Mouse (Mus musculus) intestine, embryonic 16.5 days (tissue): ENCODE measurements around the gene Ncapg2. TPM values are rescaled to one million over a fixed set of nuclear protein-coding genes. Genes with fewer than 3 reads are reported as not detected.

ENCODE experiments used
- ATAC-seq: fragments of 200-750 bp; cut with Nextera tagmentation; 2 replicates; pipeline ENCODE4 v1.8.0; 2017; ENCODE audit warnings: moderate TSS enrichment, moderate library complexity
- H3K27ac ChIP-seq: fragments of 300-500 bp; sonication (generic); 2 replicates; pipeline ENCODE4 v1.5.1; 2014; ENCODE audit warnings: mild to moderate bottlenecking, low read length
- H3K27me3 ChIP-seq: fragments of 300-500 bp; sonication (generic); replicated peaks from 2 replicates; pipeline ENCODE4 v1.6.1; 2014; ENCODE audit warnings: low read length, control low read depth, mixed read lengths; ENCODE audit not compliant: control insufficient read depth, insufficient read depth
- H3K36me3 ChIP-seq: fragments of 300-500 bp; sonication (generic); 2 replicates; pipeline ENCODE4 v1.6.1; 2014; ENCODE audit warnings: low read length, control low read depth; ENCODE audit not compliant: control insufficient read depth, insufficient read depth
- H3K4me1 ChIP-seq: fragments of 300-500 bp; sonication (generic); 2 replicates; pipeline ENCODE4 v1.6.1; 2014; ENCODE audit warnings: low read length, control low read depth, mixed read lengths; ENCODE audit not compliant: control insufficient read depth, insufficient read depth
- H3K4me2 ChIP-seq: fragments of 300-500 bp; sonication (generic); 2 replicates; pipeline ENCODE4 v1.6.1; 2014; ENCODE audit warnings: low read depth, low read length, control low read depth
- H3K4me3 ChIP-seq: fragments of 300-500 bp; sonication (generic); 2 replicates; pipeline ENCODE4 v1.5.1; 2014; ENCODE audit warnings: mild to moderate bottlenecking, low read length
- H3K9ac ChIP-seq: fragments of 300-500 bp; sonication (generic); 2 replicates; pipeline ENCODE4 v1.6.1; 2014; ENCODE audit warnings: low read depth, low read length
- H3K9me3 ChIP-seq: fragments of 300-500 bp; sonication (generic); 2 replicates; pipeline ENCODE4 v1.6.1; 2016; ENCODE audit warnings: low read length, control low read depth; ENCODE audit not compliant: control insufficient read depth
- WGBS: fragments of 180-500 bp; shearing (Covaris S2); extraction: QIAGEN DNeasy Blood & Tissue Kit; methylation state at CpG from one replicate; pipeline ENCODE4 v1.1.7; 2014; 5-methylcytosine and 5-hydroxymethylcytosine counted together
- polyA plus RNA-seq: library from polyadenylated mRNA; unstranded; fragments of >200 nt; fragmentation: Nextera tagmentation; extraction: Ambion mirVana; gene quantifications from 2 replicates; pipeline ENCODE4 v1.2.1, GENCODE M21; 2015

Ncapg2 gene
- polyA plus RNA-seq, 1 experiment from 2014 or later: 20.1 TPM

DNA sequence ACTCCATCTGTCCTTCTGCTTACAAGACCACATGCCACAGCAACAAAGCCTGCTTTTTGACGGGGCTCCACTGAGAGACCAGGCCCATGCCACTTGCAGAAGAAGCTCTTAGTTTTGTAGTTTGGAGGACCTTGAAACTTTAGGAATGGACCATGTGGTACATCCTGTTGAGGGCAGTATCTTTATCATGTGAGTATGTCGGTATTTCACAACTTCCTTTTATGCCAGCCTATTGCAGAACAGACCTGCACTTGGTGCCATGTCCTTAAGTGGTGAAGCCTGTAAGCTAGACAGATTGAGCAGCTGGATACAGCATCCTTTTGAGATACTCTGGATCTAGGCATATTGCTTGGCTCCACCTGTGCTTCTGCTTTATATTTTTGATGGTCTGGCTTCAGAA, 68.1 kb downstream of the Ncapg2 start:
- Histone ChIP-seq H3K4me1 (no peaks in the 10 kb centered on the region), H3K9me3 (no peaks in the 10 kb centered on the region), H3K4me2 (no peak overlapping the region), H3K27ac (no peak overlapping the region), H3K36me3 (no peaks in the 10 kb centered on the region), H3K27me3 (no peaks in the 10 kb centered on the region), H3K9ac (no peak overlapping the region), H3K4me3 (no peak overlapping the region)
- WGBS: 77% methylated on average over 2 of the region's 2 CpGs
- ATAC-seq: no peak

DNA sequence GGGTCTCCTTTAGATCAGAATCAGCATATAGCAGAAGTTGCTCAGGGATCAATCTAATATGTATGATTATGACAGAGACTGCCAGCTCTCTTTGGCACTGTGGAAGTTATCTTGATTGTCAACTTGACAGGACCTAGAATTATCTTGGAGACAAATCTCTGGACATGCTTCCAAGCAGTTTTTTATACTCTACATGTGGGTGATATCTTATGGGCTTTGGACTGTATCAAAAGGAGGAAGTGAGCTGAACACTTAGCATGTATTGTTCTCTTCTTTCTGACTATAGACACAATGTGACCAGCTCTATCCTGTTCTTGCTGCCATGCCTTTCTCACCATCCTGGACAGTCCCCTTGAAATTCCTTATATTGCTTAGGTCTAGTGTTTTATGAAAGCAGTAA, 68.6 kb downstream of the Ncapg2 start:
- Histone ChIP-seq H3K4me2 (no peak overlapping the region), H3K36me3 (no peaks in the 10 kb centered on the region), H3K9me3 (no peaks in the 10 kb centered on the region), H3K9ac (no peak overlapping the region), H3K27me3 (no peaks in the 10 kb centered on the region), H3K4me3 (no peak overlapping the region), H3K4me1 (no peaks in the 10 kb centered on the region), H3K27ac (no peak overlapping the region)
- ATAC-seq: no peak

DNA sequence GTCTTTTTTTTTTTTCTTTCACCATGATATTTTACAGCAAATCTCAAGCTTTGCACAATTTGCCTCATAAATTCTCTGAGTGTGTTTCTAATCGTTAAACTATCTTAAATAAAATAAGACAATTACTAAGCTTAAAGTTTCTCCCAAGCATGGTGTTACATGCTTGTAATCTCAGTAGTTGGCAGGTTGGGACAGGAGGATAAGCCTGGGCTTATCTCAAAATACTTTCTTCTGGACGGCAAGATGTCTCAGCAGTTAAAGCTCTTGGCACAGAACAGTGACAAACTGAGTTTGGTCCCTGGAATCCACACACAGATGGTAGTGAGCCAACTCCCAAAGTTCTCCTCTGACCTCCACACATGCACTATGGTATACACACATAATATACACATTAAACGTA, 69.5 kb downstream of the Ncapg2 start:
- no peak overlapping the region for H3K4me3 ChIP-seq
- H3K36me3 ChIP-seq: no peaks in the 10 kb centered on the region
- H3K27me3 ChIP-seq: no peaks in the 10 kb centered on the region
- no peaks in the 10 kb centered on the region for H3K9me3 ChIP-seq
- no peak overlapping the region for H3K4me2 ChIP-seq
- WGBS: 63% methylated on average over 3 of the region's 3 CpGs
- H3K9ac ChIP-seq: no peak overlapping the region
- ATAC-seq: no peak
- no peaks in the 10 kb centered on the region for H3K4me1 ChIP-seq
- no peak overlapping the region for H3K27ac ChIP-seq

DNA sequence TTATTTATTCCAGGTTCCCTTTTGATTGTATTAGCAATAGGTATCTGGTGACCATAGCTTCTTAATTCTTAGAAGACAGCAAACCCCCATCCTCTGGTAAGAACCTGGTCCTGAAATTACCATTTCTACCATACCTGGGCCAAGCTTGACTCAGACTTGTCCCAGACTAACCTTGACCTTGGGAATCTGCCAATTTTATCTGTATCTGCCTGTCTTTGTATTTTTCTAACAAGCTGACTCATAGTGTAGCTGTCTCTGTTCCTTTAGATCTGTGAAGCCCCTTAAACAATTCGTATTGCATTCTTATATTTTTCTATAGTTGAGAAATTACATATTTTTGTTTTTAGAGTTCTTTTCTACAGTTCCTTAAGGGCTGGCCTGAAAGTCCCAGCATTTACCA, 73.6 kb downstream of the Ncapg2 start:
- Histone ChIP-seq H3K27me3 (no peaks in the 10 kb centered on the region), H3K4me1 (no peaks in the 10 kb centered on the region), H3K36me3 (no peaks in the 10 kb centered on the region), H3K4me2 (no peak overlapping the region), H3K27ac (no peak overlapping the region), H3K9ac (no peak overlapping the region), H3K4me3 (no peak overlapping the region), H3K9me3 (no peaks in the 10 kb centered on the region)
- 53% methylated on average over 1 of the region's 1 CpGs for WGBS
- ATAC-seq: no peak

DNA sequence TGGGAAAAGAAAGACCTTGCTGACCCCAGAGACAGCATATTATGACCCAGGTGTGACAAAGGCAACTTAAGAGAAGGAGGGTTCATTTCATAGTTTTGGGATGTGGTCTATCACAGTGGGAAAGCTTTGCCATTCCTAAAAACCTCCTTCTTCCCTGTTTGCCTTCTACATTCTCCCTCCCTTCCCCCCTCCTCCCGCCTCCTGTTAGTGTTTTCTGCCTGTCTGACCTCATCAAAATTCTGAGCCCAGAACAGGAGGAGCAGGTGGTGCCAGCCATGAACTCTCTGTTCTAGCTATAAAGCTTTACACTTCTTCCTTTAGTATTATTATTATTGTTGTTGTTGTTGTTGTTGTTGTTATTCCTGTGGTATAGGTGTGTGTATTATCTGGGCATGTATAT, 76.7 kb downstream of the Ncapg2 start:
- no peaks in the 10 kb centered on the region for H3K36me3 ChIP-seq
- no peak overlapping the region for H3K9ac ChIP-seq
- ATAC-seq: no peak
- no peak overlapping the region for H3K27ac ChIP-seq
- H3K27me3 ChIP-seq: peaks cover 10% of the 10 kb centered on the region
- peaks cover 7% of the 10 kb centered on the region for H3K4me1 ChIP-seq
- no peak overlapping the region for H3K4me2 ChIP-seq
- no peak overlapping the region for H3K4me3 ChIP-seq
- H3K9me3 ChIP-seq: no peaks in the 10 kb centered on the region
- 76% methylated on average over 1 of the region's 1 CpGs for WGBS

DNA sequence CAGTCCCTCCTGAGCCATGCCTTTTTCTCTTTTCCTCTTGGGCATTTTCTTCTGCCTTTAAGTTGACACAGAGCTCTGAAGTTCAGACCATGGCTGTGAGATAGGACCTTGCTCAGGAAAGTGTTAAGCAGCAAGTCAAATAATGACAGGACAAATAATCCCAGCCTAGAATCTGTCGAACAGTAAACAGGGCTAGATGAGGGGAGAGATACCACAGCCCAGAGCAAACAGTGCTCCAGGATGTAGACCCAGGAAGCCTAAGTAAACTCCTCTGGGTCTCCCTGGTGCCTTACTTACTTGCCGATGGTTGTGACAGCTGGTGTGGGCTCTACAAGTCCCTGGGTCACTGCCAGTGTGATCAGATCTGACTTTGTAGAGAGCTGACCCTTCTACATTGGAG, 78.4 kb downstream of the Ncapg2 start:
- Histone ChIP-seq H3K27ac (no peak overlapping the region), H3K4me1 (peaks cover 7% of the 10 kb centered on the region), H3K9me3 (no peaks in the 10 kb centered on the region), H3K4me3 (no peak overlapping the region), H3K27me3 (peaks cover 10% of the 10 kb centered on the region), H3K4me2 (no peak overlapping the region), H3K36me3 (no peaks in the 10 kb centered on the region), H3K9ac (no peak overlapping the region)
- 17% methylated on average over 2 of the region's 2 CpGs for WGBS
- ATAC-seq: peak; percentile 29

DNA sequence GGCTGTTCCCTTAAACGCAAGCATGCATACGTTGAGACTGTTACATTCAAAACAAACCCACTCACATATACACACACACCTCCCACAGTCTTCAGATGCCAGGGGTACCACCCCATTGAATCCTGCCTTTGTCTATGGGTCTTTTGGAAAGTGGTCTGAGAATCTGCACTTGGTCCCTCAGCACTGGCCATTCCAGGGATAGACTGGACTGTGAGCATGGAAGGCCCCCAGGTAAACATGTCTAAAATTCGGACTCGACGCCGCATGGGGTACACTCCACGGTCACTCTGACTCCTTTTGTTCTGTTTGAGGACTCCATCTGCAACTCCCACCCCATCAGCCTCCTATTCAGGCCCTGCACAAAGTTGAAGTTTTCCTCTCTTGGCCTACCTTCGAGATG, 79.8 kb downstream of the Ncapg2 start:
- Histone ChIP-seq H3K4me2 (peak overlapping the region; percentile 99), H3K27ac (no peak overlapping the region), H3K9me3 (no peaks in the 10 kb centered on the region), H3K36me3 (no peaks in the 10 kb centered on the region), H3K4me3 (peak overlapping the region; percentile 61), H3K4me1 (peaks cover 7% of the 10 kb centered on the region), H3K9ac (no peak overlapping the region), H3K27me3 (peaks cover 10% of the 10 kb centered on the region)
- ATAC-seq: no peak
- 76% methylated on average over 8 of the region's 8 CpGs for WGBS

DNA sequence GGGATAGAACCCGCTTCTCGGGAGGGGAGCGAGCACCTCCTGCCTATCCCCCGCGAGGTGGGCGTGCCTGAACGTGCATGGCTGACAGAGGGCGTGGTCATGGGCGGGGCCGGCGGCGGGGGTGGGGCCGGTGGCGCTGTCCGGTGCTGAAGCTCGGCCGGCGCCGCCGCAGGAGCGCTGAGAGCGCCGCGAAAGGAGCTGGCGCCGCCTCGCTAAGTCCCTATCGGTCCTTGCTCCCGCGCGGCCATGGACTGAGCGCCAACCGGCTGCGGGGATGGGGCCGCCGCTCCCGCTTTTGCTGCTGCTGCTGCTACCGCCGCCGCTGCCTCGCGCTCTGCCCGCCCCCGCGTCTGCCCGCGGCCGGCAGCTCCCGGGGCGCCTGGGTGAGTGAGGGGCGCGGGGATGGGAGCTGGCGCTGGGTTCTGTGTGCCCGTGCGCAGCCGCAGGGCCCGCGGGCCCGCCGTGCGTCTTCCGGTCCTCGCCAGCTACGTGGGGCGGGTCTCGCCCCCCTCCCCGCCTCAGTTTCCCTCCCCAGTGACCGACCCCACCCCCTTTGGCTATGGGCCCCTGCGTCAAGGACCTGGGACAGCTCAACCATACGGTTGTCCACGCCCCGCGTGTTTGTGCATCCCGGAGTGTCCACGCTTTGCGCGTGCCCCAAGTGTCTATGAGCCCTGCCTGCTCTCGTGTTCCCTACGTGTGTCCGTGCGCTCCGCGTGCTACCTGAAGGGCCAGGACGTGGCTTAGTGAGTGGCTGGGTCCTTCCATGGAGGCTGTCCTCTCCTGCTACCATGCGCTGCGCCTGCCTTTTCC, 80.6 kb downstream of the Ncapg2 start, which contains the start of gene Ptprn2:
TSS of gene Ptprn2 (plus strand) at position 130 of the 813 bp plus-strand sequence.
- peaks cover 7% of the 10 kb centered on the region for H3K4me1 ChIP-seq
- ATAC-seq: peak; percentile 97
- no peaks in the 10 kb centered on the region for H3K36me3 ChIP-seq
- peak within 1 kb of the TSS; percentile 55; the same call in 1 of the 2 replicates for H3K9ac ChIP-seq
- no peak within 1 kb of the TSS for H3K27ac ChIP-seq
- H3K27me3 ChIP-seq: peaks cover 10% of the 10 kb centered on the region
- under 1% methylated on average over 86 of the region's 86 CpGs for WGBS
- no peaks in the 10 kb centered on the region for H3K9me3 ChIP-seq
- H3K4me3 ChIP-seq: peak within 1 kb of the TSS; percentile 61
- H3K4me2 ChIP-seq: peak within 1 kb of the TSS; percentile 99

DNA sequence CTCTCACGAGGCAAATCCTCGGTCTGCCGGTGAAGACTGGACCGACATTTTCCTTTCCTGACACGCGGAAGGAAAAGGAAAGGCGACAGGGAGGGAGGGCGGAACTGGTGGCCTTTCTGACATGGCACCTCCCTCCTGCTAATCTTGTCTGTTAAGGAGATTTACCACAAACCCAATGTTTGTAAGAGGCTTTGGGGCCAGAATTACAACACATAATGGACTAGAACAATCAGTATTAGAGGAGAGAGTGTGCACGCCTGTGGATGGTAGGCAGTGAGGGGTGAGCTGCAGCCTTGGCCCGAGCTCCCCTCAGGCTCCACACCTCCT, 81.2 kb downstream of the Ncapg2 start:
- H3K4me2 ChIP-seq: peak overlapping the region; percentile 99
- no peaks in the 10 kb centered on the region for H3K36me3 ChIP-seq
- WGBS: 7% methylated on average over 10 of the region's 10 CpGs
- H3K4me3 ChIP-seq: peak overlapping the region; percentile 61
- H3K4me1 ChIP-seq: peaks cover 7% of the 10 kb centered on the region
- H3K27ac ChIP-seq: no peak overlapping the region
- no peaks in the 10 kb centered on the region for H3K9me3 ChIP-seq
- H3K27me3 ChIP-seq: peaks cover 10% of the 10 kb centered on the region
- 0 out of 2 replicates have a peak overlapping the region, but pooled peaks have one; percentile 55 for H3K9ac ChIP-seq
- ATAC-seq: no peak

DNA sequence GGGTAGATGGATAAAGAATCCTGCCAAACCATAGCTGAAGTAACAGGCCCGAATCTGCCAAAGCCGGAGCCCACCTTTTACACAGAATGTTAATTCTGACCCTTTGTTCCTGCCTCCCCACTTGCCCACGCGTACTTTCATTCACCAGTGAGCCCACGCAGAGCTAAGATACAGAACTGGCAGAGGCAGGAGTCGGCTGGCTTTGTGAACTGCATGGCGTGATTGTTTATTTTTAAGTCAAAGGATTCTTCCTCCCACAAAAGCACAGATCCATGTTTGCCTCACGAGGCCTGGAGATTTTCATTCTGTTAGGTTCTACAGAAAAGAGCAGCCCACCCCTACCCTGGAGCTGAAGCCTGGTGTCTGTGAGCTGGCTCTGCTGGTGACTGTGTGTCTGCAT, 83.6 kb downstream of the Ncapg2 start:
- Histone ChIP-seq H3K9me3 (no peaks in the 10 kb centered on the region), H3K4me3 (no peak overlapping the region), H3K4me2 (no peak overlapping the region), H3K27ac (no peak overlapping the region), H3K36me3 (no peaks in the 10 kb centered on the region), H3K27me3 (peaks cover 10% of the 10 kb centered on the region), H3K4me1 (peaks cover 7% of the 10 kb centered on the region), H3K9ac (no peak overlapping the region)
- no peak for ATAC-seq
- WGBS: 43% methylated on average over 8 of the region's 8 CpGs
